Mouse (Mus musculus) kidney, postnatal 36 days (tissue): ENCODE results near the gene Atf7ip.

Experiments used
- DNase-seq, 2 experiments: peaks; one replicate each; pipeline ENCODE4 v3.0.0; 2021 to 2022; ENCODE audit warnings: mixed read lengths in 2 of 2

Gene Atf7ip

DNA sequence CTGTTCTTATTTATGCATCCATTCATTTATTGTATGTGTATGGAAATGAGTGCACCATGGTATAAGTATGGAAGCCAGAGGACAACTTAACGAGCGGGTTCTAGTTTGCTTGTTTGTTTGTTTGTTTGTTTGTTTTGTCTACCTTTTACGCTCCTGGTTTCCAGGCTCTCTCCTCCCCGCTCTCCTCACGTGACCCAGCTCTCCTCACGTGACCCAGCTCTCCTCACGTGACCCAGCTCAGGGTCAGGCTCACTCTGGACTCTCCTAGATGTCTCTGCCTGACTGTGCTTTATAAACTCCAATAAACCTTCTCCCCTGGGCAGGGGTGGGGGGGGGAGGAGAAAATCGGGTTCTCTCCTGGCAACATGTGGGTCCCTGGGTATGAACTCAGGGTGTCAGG is 144.7 kb downstream of the Atf7ip start:
- DNase-seq, result no peak

DNA sequence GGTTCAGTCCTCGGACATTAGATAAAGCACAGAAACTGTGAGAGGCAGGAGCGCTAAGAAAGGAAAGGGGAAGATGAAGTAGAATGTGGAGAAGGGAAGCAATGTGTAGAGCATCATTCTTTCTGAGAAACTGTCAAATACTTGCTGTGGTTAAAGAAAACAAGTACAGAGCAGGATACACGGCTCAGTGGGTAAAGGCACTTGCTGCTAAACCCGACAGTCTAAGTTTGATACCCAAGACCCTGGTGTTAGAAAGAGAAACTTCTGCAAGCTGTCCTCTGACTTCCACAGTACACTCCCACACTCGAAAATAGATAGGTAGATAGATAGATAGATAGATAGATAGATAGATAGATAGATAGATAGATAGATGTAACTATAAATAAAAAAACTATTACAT is 147.4 kb downstream of the Atf7ip start:
- DNase-seq, result no peak

- no peak for DNase-seq
Measured at GRCm38 (mm10) chr6:136654470-136654869, 148.5 kb downstream of the Atf7ip start.

DNA sequence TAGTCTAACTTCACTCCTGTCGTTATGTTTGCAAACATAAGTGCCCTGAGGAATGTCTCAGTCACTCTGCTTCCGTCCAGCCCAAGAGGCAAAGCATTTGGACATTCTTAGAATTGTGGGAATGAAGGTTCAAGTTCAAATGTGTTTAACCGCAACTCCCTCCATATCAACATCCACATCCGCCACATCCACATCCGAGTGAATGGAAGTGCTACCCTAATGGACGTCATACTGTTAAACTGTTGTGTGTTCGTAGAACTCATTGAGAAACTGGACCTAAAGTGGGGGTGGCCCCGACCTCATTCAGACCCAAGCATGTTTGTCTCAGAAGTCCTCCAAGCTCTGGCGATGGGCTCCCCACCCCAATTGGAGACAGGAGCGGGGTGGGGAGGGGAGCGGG is 149.8 kb downstream of the Atf7ip start:
- DNase-seq, result no peak

DNA sequence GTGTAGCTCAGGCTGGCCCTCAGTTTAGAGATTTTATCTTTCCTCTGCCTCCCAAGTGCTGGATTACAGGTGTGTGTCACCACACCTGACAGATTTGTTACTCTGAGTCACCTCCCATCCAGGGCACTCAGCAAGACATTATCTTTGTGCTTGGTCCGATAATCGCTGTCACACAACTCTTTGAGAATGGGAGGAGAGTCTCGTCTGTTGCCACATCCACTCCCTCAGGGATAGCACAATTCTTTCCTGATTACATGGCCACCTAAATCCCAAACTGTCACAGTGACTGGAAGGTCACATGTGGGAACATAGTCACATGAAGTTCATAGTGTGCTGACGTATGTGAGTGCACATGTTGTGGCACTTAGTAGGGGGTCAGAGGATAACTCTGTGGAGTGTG is 152.3 kb downstream of the Atf7ip start:
- DNase-seq, result no peak

DNA sequence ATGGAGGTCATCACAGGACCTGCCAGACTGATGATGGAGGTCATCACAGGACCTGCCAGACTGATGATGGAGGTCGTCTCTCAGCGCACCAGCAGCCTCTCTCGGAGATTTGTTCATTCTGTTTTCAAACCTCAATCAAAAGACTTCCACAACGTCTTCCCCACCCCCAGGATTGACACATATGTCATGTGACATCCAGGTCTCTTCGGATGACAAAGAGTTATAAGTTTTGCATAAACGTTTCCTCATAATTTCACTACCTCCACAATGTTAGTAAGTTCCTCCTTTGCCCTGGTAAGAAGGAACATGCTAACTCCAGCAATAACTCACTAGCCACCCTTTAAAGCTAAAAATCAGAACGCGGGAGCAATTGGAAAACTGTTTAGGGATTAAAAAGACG is 153.3 kb downstream of the Atf7ip start:
- DNase-seq, result no peak
